Mouse (Mus musculus) kidney, embryonic 14.5 days (tissue): ENCODE data around the gene Zswim3. TPM values are rescaled to one million over a fixed set of nuclear protein-coding genes. Genes with fewer than 3 reads are reported as not detected.

ENCODE experiments used
- polyA plus RNA-seq: library from polyadenylated mRNA; unstranded; fragments of >200 nt; fragmentation: Nextera tagmentation; extraction: Ambion mirVana; gene quantifications from 2 replicates; pipeline ENCODE4 v1.2.1, GENCODE M21; 2014

Zswim3 gene
- polyA plus RNA-seq, 1 experiment from 2014 or later, result 9.0 TPM

Other genes with a start within 250 kb of the Zswim3 start
- 330 and 331 TPM in 2 replicates for gene Wfdc2, start 242.7 kb upstream of the Zswim3 start, polyA plus RNA-seq
- not detected in 2 replicates for gene Spint3, start 231.6 kb upstream of the Zswim3 start, polyA plus RNA-seq
- not detected in 2 replicates for gene Wfdc6a, start 219.7 kb upstream of the Zswim3 start, polyA plus RNA-seq
- not detected in 2 replicates for gene Eppin, start 211.5 kb upstream of the Zswim3 start, polyA plus RNA-seq
- not detected in 2 replicates for gene Wfdc6b, start 191.6 kb upstream of the Zswim3 start, polyA plus RNA-seq
- not detected in 2 replicates for gene Wfdc8, start 191.5 kb upstream of the Zswim3 start, polyA plus RNA-seq
- gene Wfdc16, start 166.3 kb upstream of the Zswim3 start, polyA plus RNA-seq, result not detected in 2 replicates
- gene Wfdc10, start 149.1 kb upstream of the Zswim3 start, polyA plus RNA-seq, result not detected in 2 replicates
- gene Wfdc9, start 148.5 kb upstream of the Zswim3 start, polyA plus RNA-seq, result not detected in 2 replicates
- not detected in 2 replicates for gene Wfdc11, start 131.0 kb upstream of the Zswim3 start, polyA plus RNA-seq
- gene Wfdc13, start 120.0 kb upstream of the Zswim3 start, polyA plus RNA-seq, result 0.54 and 0.93 TPM in 2 replicates
- 1.1 and 1.4 TPM in 2 replicates for gene Spint4, start 106.6 kb upstream of the Zswim3 start, polyA plus RNA-seq
- not detected in 2 replicates for gene Spint5, start 89.8 kb upstream of the Zswim3 start, polyA plus RNA-seq
- gene Wfdc3, start 59.2 kb upstream of the Zswim3 start, polyA plus RNA-seq, result 0.83 and 1.4 TPM in 2 replicates
- 64.4 and 70.8 TPM in 2 replicates for gene Dnttip1, start 59.1 kb upstream of the Zswim3 start, polyA plus RNA-seq
- 559 and 687 TPM in 2 replicates for gene Ube2c, start 35.2 kb upstream of the Zswim3 start, polyA plus RNA-seq
- gene Tnnc2, start 25.1 kb upstream of the Zswim3 start, polyA plus RNA-seq, result 1.8 and 1.9 TPM in 2 replicates
- 16.0 and 16.6 TPM in 2 replicates for gene Snx21, start 19.3 kb upstream of the Zswim3 start, polyA plus RNA-seq
- 13.7 and 17.0 TPM in 2 replicates for gene Acot8, start 216 bp upstream of the Zswim3 start, polyA plus RNA-seq
- 12.4 and 20.0 TPM in 2 replicates for gene Zswim1, start 17.6 kb downstream of the Zswim3 start, polyA plus RNA-seq
- not detected in 2 replicates for gene Spata25, start 23.4 kb downstream of the Zswim3 start, polyA plus RNA-seq
- gene Ctsa, start 27.8 kb downstream of the Zswim3 start, polyA plus RNA-seq, result 122 and 135 TPM in 2 replicates
- gene Neurl2, start 28.4 kb downstream of the Zswim3 start, polyA plus RNA-seq, result 6.0 and 6.6 TPM in 2 replicates
- 25.7 and 34.6 TPM in 2 replicates for gene Pltp, start 52.6 kb downstream of the Zswim3 start, polyA plus RNA-seq
- 68.9 and 72.9 TPM in 2 replicates for gene Pcif1, start 74.2 kb downstream of the Zswim3 start, polyA plus RNA-seq
- 10.7 and 13.8 TPM in 2 replicates for gene Zfp335, start 106.7 kb downstream of the Zswim3 start, polyA plus RNA-seq
- 0.76 and 1.4 TPM in 2 replicates for gene Mmp9, start 135.7 kb downstream of the Zswim3 start, polyA plus RNA-seq
- 1.5 and 1.6 TPM in 2 replicates for gene Slc12a5, start 155.7 kb downstream of the Zswim3 start, polyA plus RNA-seq
- gene Ncoa5, start 229.8 kb downstream of the Zswim3 start, polyA plus RNA-seq, result 34.6 and 71.1 TPM in 2 replicates